Mouse (Mus musculus) liver, embryonic 14.5 days (tissue): ENCODE data around the gene Gm5142. TPM values are rescaled to one million over a fixed set of nuclear protein-coding genes. Genes with fewer than 3 reads are reported as not detected.

Experiments used
- ATAC-seq: fragments of 200-750 bp; cut with Nextera tagmentation; 2 replicates; pipeline ENCODE4 v1.8.0; 2017; ENCODE audit warnings: moderate number of reproducible peaks, mild to moderate bottlenecking, moderate library complexity; ENCODE audit not compliant: insufficient read depth
- DNase-seq, 3 experiments: peaks; one replicate each; pipeline ENCODE4 v3.0.0-alpha.2; 2012 to 2013; ENCODE audit warnings: low read depth in 3 of 3, low spot score in 3 of 3
- H3K27ac ChIP-seq: fragments of 300-500 bp; sonication (generic); 2 replicates; pipeline ENCODE4 v1.5.1; 2014; ENCODE audit warnings: moderate library complexity, mild to moderate bottlenecking, control low read depth, inconsistent platforms
- H3K27me3 ChIP-seq: fragments of 300-500 bp; sonication (generic); 2 replicates; pipeline ENCODE4 v1.6.1; 2014; ENCODE audit warnings: mild to moderate bottlenecking, low read length, moderate library complexity; ENCODE audit not compliant: control insufficient read depth, insufficient read depth
- H3K36me3 ChIP-seq: fragments of 300-500 bp; sonication (generic); replicated peaks from 2 replicates; pipeline ENCODE4 v1.6.1; 2014; ENCODE audit warnings: low read depth; ENCODE audit not compliant: control insufficient read depth, insufficient read depth
- H3K4me1 ChIP-seq, 2 experiments: fragments of 200-500 bp in 1 of 2; fragments of 300-500 bp in 1 of 2; sonication (generic) in 1 of 2; replicated peaks; 2 replicates each; pipeline ENCODE4 v1.6.1; 2012 to 2014; ENCODE audit warnings: antibody characterized with exemption in 1 of 2, inconsistent platforms in 1 of 2, low read length in 1 of 2; ENCODE audit not compliant: control insufficient read depth in 2 of 2, insufficient read depth in 2 of 2
- H3K4me2 ChIP-seq: fragments of 300-500 bp; sonication (generic); 2 replicates; pipeline ENCODE4 v1.6.1; 2014; ENCODE audit warnings: low read depth, mild to moderate bottlenecking, control low read depth, moderate library complexity
- H3K4me3 ChIP-seq, 2 experiments: fragments of 200-500 bp in 1 of 2; fragments of 300-500 bp in 1 of 2; sonication (generic) in 1 of 2; 2 replicates each; pipeline ENCODE4 v1.5.1; 2012 to 2014; ENCODE audit warnings: low read depth in 2 of 2, low read length in 2 of 2, mild to moderate bottlenecking in 2 of 2, control low read depth in 1 of 2, inconsistent platforms in 1 of 2, moderate library complexity in 1 of 2; ENCODE audit not compliant: insufficient read depth in 1 of 2
- H3K9ac ChIP-seq: fragments of 300-500 bp; sonication (generic); replicated peaks from 2 replicates; pipeline ENCODE4 v1.6.1; 2014; ENCODE audit warnings: mild to moderate bottlenecking, control low read depth, moderate library complexity
- H3K9me3 ChIP-seq: fragments of 300-500 bp; sonication (generic); 2 replicates; pipeline ENCODE4 v1.6.1; 2016; ENCODE audit warnings: low read length, mixed read lengths; ENCODE audit not compliant: control insufficient read depth
- CTCF ChIP-seq: IDR thresholded peaks from 2 replicates; pipeline ENCODE4 v1.5.1; 2016; ENCODE audit warnings: antibody characterized with exemption, low read depth, control low read depth
- EP300 ChIP-seq: IDR thresholded peaks from 2 replicates; pipeline ENCODE4 v1.6.1; 2016; ENCODE audit warnings: antibody characterized with exemption, low read depth
- WGBS: fragments of 180-500 bp; shearing (Covaris S2); extraction: QIAGEN DNeasy Blood & Tissue Kit; methylation state at CpG from one replicate; pipeline ENCODE4 v1.1.7; 2014; ENCODE audit not compliant: insufficient replicate concordance; 5-methylcytosine and 5-hydroxymethylcytosine counted together
- polyA plus RNA-seq, 2 experiments: library from polyadenylated mRNA; depleted of rRNA in 1 of 2; stranded (reverse) in 1 of 2; unstranded in 1 of 2; fragments of >200 nt; fragmentation: Nextera tagmentation in 1 of 2; extraction: Ambion mirVana in 1 of 2; gene quantifications; 2 replicates each; pipeline versions ENCODE4 v1.2.1 to v1.2.3; 2012 to 2014

Gene Gm5142
- polyA plus RNA-seq, 2 experiments: not detected

DNA sequence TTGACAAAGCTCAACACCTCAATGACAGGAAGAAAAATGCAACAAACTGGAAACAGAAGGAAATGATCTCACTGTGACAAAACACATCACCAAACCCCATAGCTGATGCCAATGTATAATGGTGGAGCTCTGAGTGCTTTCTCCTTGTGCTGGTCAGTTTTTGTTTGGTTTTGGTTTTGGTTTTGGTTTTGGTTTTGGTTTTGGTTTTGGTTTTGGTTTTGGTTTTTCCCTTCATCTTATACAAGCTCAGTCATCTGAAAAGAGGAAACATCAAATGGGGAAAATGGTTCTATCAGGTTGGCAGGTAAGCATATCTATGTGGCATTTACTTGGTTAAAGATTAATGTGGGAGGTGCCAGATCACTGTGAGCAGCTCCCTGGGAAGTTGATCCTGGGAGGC, 7.0 kb upstream of the Gm5142 start:
- Histone ChIP-seq H3K27ac (no peak overlapping the region), H3K4me3 (no peak overlapping the region), H3K9ac (no peak overlapping the region), H3K4me1 (no peaks in the 10 kb centered on the region; a peak in 1 of 4 replicates), H3K9me3 (no peaks in the 10 kb centered on the region), H3K4me2 (no peak overlapping the region), H3K36me3 (no peaks in the 10 kb centered on the region), H3K27me3 (no peaks in the 10 kb centered on the region)
- ATAC-seq (no peak), DNase-seq (no peak)
- TF ChIP-seq CTCF (no peak), EP300 (no peak)

- Histone ChIP-seq H3K4me1 (no peaks in the 10 kb centered on the region; a peak in 1 of 4 replicates), H3K9ac (no peak overlapping the region), H3K27me3 (no peaks in the 10 kb centered on the region), H3K4me3 (no peak overlapping the region), H3K36me3 (no peaks in the 10 kb centered on the region), H3K27ac (no peak overlapping the region), H3K9me3 (no peaks in the 10 kb centered on the region), H3K4me2 (no peak overlapping the region)
- ATAC-seq: no peak
- 35% methylated on average over 2 of the region's 2 CpGs for WGBS
- DNase-seq: no peak
- no peak for TF ChIP-seq EP300
- TF ChIP-seq CTCF: no peak
These were observed 4.2 kb upstream of the Gm5142 start for GRCm38 (mm10) chr14:59182732-59183131.

DNA sequence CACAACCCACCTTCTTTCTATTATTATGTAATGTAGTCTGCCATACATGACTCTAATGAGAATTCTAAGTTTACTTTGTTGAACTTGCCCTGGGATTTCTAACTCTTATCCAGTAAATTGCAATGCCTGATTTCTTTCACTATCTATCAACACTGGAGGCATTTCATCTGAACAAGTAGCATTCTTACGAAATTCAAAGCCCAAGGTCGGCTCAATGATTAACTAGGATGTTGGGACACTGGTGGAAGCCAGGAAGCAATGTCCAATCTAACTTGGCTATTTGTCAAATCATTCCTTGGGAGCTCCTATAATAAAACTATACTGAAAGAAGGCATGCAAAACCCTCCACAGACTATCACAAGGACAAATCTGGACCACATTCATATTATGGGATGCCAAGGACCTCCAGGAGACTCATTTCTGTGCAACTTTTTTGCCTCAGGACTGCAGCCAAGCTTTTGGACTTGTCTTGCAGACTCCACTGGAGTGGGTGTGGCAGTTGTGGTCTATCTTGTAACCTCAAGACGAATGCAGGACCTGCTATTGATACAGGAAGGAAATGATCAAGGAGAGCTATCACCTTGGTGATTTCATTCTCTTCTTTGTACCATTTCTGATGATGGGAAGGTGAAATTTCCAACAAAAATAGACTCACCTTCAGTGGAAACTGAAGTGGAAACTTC, 21.4 kb downstream of the Gm5142 start:
- no peak overlapping the region for H3K4me3 ChIP-seq
- ATAC-seq: peak; percentile 8; the same call in 1 of the 2 replicates
- H3K9me3 ChIP-seq: no peaks in the 10 kb centered on the region
- no peak overlapping the region for H3K9ac ChIP-seq
- H3K4me1 ChIP-seq: peaks cover 0 to 3% of the 10 kb centered on the region in 2 experiments; a peak in 2 of 4 replicates
- H3K4me2 ChIP-seq: no peak overlapping the region
- no peak overlapping the region for H3K27ac ChIP-seq
- no peaks in the 10 kb centered on the region for H3K36me3 ChIP-seq
- WGBS: 31% methylated on average over 3 of the region's 3 CpGs
- no peak for TF ChIP-seq CTCF
- no peak for TF ChIP-seq EP300
- DNase-seq: peak; percentile 9 to 33 (median 27)
- no peaks in the 10 kb centered on the region for H3K27me3 ChIP-seq

GRCm38 (mm10) chr14:59155589-59155988, 23.0 kb downstream of the Gm5142 start:
- ATAC-seq: no peak
- WGBS: 56% methylated on average over 2 of the region's 2 CpGs
- Histone ChIP-seq H3K4me3 (no peak overlapping the region), H3K36me3 (no peaks in the 10 kb centered on the region), H3K27me3 (no peaks in the 10 kb centered on the region), H3K4me2 (no peak overlapping the region), H3K9ac (no peak overlapping the region), H3K9me3 (no peaks in the 10 kb centered on the region), H3K27ac (no peak overlapping the region), H3K4me1 (peaks cover 0 to 3% of the 10 kb centered on the region in 2 experiments; a peak in 2 of 4 replicates)
- TF ChIP-seq CTCF: peak; percentile 28; the same call in 1 of the 2 replicates
- TF ChIP-seq EP300: no peak
- peak; percentile 4 to 11 (median 7) for DNase-seq

DNA sequence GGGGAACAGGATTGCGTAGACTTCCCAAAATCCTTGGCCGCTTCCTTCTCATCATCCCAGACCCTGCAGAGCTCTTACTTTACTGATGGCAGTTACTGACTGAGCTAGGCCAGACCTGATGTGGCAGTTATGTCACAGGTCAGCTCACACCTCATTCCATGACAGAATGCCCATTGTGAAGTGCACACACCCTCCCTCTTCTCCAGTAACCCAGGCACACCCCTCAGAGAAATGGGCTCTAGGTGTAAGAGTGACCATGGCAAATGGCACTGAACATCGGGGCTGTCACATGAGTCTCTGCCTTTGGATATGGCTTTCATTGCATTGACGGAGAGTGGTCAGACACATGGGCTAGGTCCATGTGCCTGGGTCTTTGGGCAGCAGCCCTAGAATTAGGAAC, 35.8 kb downstream of the Gm5142 start, which contains the start of gene 1700129C05Rik:
Gene 1700129C05Rik (minus strand): TSS at position 101 of the 400 bp plus-strand sequence.
- no peaks in the 10 kb centered on the region for H3K9me3 ChIP-seq
- ATAC-seq (no peak), DNase-seq (no peak)
- TF ChIP-seq CTCF: no peak
- no peak for TF ChIP-seq EP300
- no peaks in the 10 kb centered on the region for H3K27me3 ChIP-seq
- H3K4me1 ChIP-seq: no peaks in the 10 kb centered on the region
- H3K36me3 ChIP-seq: no peaks in the 10 kb centered on the region
- no peak within 1 kb of the TSS for H3K27ac ChIP-seq
- 69% methylated on average over 4 of the region's 4 CpGs for WGBS
- no peak within 1 kb of the TSS for H3K4me2 ChIP-seq
- no peak within 1 kb of the TSS for H3K4me3 ChIP-seq
- no peak within 1 kb of the TSS for H3K9ac ChIP-seq
